Mouse (Mus musculus): ENCODE data around the gene Fcna. TPM values are rescaled to one million over a fixed set of nuclear protein-coding genes. Genes with fewer than 3 reads are reported as not detected.

The Fcna gene
- 3.5 and 3.8 TPM in 2 replicates for polyA plus RNA-seq (2015; fragmentation: Nextera tagmentation; extraction: Ambion mirVana)

DNA sequence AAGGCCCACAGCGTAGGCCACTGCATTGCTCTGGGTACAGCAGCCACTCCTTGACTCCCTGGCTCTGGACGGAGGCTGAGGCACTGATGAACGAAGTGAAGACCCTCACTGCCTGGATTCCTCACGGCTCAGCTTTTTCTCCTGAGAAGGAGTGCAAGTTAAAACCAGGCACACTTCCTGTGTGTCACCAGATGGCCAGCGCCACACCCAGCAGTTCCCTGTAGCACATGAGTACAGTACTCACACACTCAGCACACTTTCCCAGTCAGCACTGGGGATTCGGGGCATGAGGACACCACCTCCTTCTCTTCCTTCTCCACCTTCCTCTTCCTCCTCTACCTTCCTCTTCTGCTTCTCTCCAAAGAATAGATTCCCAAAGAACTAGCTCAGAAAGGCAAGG lies at the start of gene Fcna:
TSS of gene Fcna (minus strand) at position 220 of the 400 bp plus-strand sequence.
- WGBS: 72% methylated on average over 6 of the region's 6 CpGs
- DNase-seq (ENCODE audit: low spot score) (no peak), ATAC-seq (ENCODE audit: low FRiP score, low TSS enrichment) (no peak)
- TF ChIP-seq EP300 (optimal IDR thresholded peaks at IDR 0.05): no peak
- no peak for TF ChIP-seq CTCF (IDR thresholded peaks at IDR 0.05; ENCODE audit: low read depth)
- no peak within 1 kb of the TSS for H3K9ac ChIP-seq (ENCODE audit: low read length)
- H3K4me2 ChIP-seq (replicated peaks; ENCODE audit: low read depth): no peak within 1 kb of the TSS
- H3K27me3 ChIP-seq (ENCODE audit: control insufficient read depth, insufficient read depth, low read length): no peaks in the 10 kb centered on the region
- no peak within 1 kb of the TSS for H3K4me3 ChIP-seq (ENCODE audit: low read depth, low read length)
- no peak within 1 kb of the TSS for H3K27ac ChIP-seq (replicated peaks)
- no peaks in the 10 kb centered on the region for H3K9me3 ChIP-seq (ENCODE audit: control insufficient read depth, low read length)
- no peaks in the 10 kb centered on the region for H3K4me1 ChIP-seq (replicated peaks; ENCODE audit: control insufficient read depth, insufficient read depth)
- no peaks in the 10 kb centered on the region for H3K36me3 ChIP-seq (ENCODE audit: control insufficient read depth, insufficient read depth, low read length)

DNA sequence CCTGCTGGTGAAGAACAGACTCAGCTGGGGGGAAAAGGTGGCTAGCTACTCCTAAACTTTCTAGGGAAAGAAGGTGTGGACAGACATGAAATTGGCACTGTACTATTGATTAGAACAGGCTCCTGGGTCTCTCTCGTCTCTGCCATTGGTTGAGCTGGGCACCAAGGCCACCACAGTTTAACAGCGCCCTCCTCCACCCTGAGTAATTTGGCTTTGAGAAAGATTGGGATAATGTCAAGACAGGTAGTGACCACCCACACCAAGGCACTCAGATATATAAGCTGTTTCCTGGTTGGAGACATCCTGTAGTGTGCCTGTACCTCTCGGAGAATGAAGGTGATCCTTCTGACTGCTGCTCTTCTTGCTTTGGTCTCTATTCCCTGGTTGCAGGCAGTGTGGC lies 48.7 kb upstream of the Fcna start, which contains the start of gene Lcn6:
TSS of gene Lcn6 (plus strand) at position 301 of the 400 bp plus-strand sequence.
- Histone ChIP-seq H3K27ac (replicated peaks) (no peak within 1 kb of the TSS), H3K4me3 (ENCODE audit: low read depth, low read length) (no peak within 1 kb of the TSS), H3K9me3 (ENCODE audit: control insufficient read depth, low read length) (no peaks in the 10 kb centered on the region), H3K9ac (ENCODE audit: low read length) (no peak within 1 kb of the TSS), H3K4me2 (replicated peaks; ENCODE audit: low read depth) (no peak within 1 kb of the TSS), H3K36me3 (ENCODE audit: control insufficient read depth, insufficient read depth, low read length) (no peaks in the 10 kb centered on the region), H3K4me1 (replicated peaks; ENCODE audit: control insufficient read depth, insufficient read depth) (no peaks in the 10 kb centered on the region), H3K27me3 (ENCODE audit: control insufficient read depth, insufficient read depth, low read length) (no peaks in the 10 kb centered on the region)
- DNase-seq (ENCODE audit: low spot score) (no peak), ATAC-seq (ENCODE audit: low FRiP score, low TSS enrichment) (no peak)
- no peak for TF ChIP-seq EP300 (optimal IDR thresholded peaks at IDR 0.05)
- no peak for TF ChIP-seq CTCF (IDR thresholded peaks at IDR 0.05; ENCODE audit: low read depth)
- 84% methylated on average over 3 of the region's 3 CpGs for WGBS

DNA sequence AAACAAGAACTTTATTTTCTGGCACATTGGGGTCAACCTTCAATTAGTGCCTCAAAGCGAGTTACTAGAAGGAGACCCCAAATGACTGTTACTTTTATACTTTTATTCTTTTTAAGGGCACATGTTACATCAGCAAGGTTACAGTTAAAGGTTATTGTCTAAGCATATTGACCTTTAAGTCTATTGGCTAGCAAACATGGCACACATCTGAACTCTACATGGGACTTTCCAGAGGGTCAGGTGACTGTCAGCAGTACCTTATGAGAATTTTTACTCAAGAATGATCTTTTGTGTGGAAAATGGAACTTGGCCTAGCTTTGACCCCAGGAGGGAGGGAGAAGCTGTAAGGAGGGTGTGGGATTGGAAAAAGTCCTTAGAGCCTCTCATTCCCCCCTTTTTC lies 38.7 kb upstream of the Fcna start:
- no peak for DNase-seq (ENCODE audit: low spot score)
- no peak for ATAC-seq (ENCODE audit: low FRiP score, low TSS enrichment)
- TF ChIP-seq CTCF (IDR thresholded peaks at IDR 0.05; ENCODE audit: low read depth) (no peak), EP300 (optimal IDR thresholded peaks at IDR 0.05) (no peak)

DNA sequence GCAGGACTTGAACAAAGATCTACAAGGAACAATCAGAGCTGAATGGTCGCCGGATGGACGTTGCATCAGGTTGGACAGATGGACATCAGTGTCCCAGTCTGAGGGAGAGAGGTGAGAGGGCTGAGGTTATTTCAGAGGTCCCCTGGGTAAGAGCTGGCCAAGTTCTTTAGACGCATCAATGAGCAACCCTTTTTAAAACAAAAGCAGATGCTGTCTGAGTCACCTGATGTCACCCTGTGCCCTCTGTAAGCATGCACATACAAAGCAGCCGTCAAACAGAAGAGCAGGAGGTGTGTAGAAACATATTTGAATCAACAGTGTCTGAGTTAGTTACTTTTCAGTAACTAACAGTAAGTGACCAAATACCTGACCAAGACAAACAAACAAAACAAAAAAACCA lies 36.3 kb upstream of the Fcna start:
- ATAC-seq (ENCODE audit: low FRiP score, low TSS enrichment): no peak
- H3K9ac ChIP-seq (ENCODE audit: low read length): no peak overlapping the region
- no peaks in the 10 kb centered on the region for H3K4me1 ChIP-seq (replicated peaks; ENCODE audit: control insufficient read depth, insufficient read depth)
- TF ChIP-seq CTCF (IDR thresholded peaks at IDR 0.05; ENCODE audit: low read depth) (no peak), EP300 (optimal IDR thresholded peaks at IDR 0.05) (no peak)
- H3K9me3 ChIP-seq (ENCODE audit: control insufficient read depth, low read length): no peaks in the 10 kb centered on the region
- H3K4me2 ChIP-seq (replicated peaks; ENCODE audit: low read depth): no peak overlapping the region
- H3K4me3 ChIP-seq (ENCODE audit: low read depth, low read length): no peak overlapping the region
- 76% methylated on average over 5 of the region's 5 CpGs for WGBS
- H3K36me3 ChIP-seq (ENCODE audit: control insufficient read depth, insufficient read depth, low read length): no peaks in the 10 kb centered on the region
- H3K27ac ChIP-seq (replicated peaks): no peak overlapping the region
- H3K27me3 ChIP-seq (ENCODE audit: control insufficient read depth, insufficient read depth, low read length): no peaks in the 10 kb centered on the region
- no peak for DNase-seq (ENCODE audit: low spot score)

More for the DNA sequence above, 38.7 kb upstream of the Fcna start:
- Histone ChIP-seq H3K27ac (replicated peaks) (no peak overlapping the region), H3K36me3 (ENCODE audit: control insufficient read depth, insufficient read depth, low read length) (no peaks in the 10 kb centered on the region), H3K9ac (ENCODE audit: low read length) (no peak overlapping the region), H3K4me1 (replicated peaks; ENCODE audit: control insufficient read depth, insufficient read depth) (no peaks in the 10 kb centered on the region), H3K9me3 (ENCODE audit: control insufficient read depth, low read length) (no peaks in the 10 kb centered on the region), H3K27me3 (ENCODE audit: control insufficient read depth, insufficient read depth, low read length) (no peaks in the 10 kb centered on the region), H3K4me3 (ENCODE audit: low read depth, low read length) (no peak overlapping the region), H3K4me2 (replicated peaks; ENCODE audit: low read depth) (no peak overlapping the region)
- WGBS: 62% methylated on average over 1 of the region's 1 CpGs

DNA sequence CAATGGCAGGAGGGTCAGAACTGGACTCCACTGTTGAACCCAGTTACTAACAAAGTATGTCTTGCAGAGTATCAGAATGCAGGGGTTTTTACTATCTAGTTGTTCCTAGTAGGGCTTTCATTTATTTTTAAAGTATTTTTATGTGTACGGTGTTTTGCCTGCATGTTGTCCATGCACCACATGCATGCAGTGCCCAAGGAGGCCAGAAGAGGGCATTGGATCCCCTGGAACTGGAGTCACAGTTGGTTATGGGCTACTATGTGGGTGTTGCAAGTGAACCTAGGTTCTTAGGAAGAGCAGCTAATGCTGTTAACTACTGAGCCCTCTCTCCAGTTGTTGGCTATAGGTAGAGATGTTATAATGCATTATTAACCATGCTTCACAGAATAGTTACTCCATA lies 35.7 kb upstream of the Fcna start:
- Histone ChIP-seq H3K36me3 (ENCODE audit: control insufficient read depth, insufficient read depth, low read length) (no peaks in the 10 kb centered on the region), H3K9me3 (ENCODE audit: control insufficient read depth, low read length) (no peaks in the 10 kb centered on the region), H3K4me3 (ENCODE audit: low read depth, low read length) (no peak overlapping the region), H3K4me2 (replicated peaks; ENCODE audit: low read depth) (no peak overlapping the region), H3K27me3 (ENCODE audit: control insufficient read depth, insufficient read depth, low read length) (no peaks in the 10 kb centered on the region), H3K9ac (ENCODE audit: low read length) (no peak overlapping the region), H3K27ac (replicated peaks) (no peak overlapping the region), H3K4me1 (replicated peaks; ENCODE audit: control insufficient read depth, insufficient read depth) (no peaks in the 10 kb centered on the region)
- 72% methylated on average over 1 of the region's 1 CpGs for WGBS
- ATAC-seq (ENCODE audit: low FRiP score, low TSS enrichment) (no peak), DNase-seq (ENCODE audit: low spot score) (peak; percentile 60)
- no peak for TF ChIP-seq EP300 (optimal IDR thresholded peaks at IDR 0.05)
- peak; percentile 75 for TF ChIP-seq CTCF (IDR thresholded peaks at IDR 0.05; ENCODE audit: low read depth)

DNA sequence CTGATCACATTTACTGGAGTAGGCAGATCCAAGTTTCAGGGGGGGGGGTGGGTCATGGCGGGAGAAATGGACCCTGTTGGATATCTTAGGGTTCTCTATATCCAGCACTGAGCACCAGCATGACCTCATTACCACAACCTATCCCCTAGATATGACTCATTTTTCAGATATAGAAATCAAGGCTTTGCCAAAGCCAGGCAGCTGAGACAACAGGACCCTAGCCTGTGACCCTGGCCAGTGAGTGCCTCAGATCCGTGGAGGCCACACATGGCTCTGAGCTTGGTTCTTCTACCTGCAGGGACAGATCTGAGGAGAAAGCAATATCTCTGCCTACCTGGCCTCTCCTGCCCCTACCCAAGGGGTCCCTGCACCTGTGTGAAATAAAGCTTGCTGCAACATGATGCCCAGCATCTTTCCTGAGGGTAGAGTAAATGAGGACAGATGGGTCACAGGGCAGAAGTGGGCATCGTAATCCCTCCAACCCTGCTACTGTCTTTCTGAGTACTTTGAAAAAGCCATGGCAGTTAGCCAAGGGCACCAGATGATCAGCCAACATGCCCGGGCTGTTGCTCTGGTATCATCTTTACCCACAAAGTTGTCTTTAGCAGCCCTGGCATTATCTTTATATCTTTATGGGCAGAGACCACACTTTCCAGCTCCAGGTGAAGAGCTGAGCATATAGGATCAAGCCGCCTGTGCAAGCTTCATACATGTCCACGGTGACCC lies 33.6 kb upstream of the Fcna start:
- no peaks in the 10 kb centered on the region for H3K27me3 ChIP-seq (ENCODE audit: control insufficient read depth, insufficient read depth, low read length)
- no peaks in the 10 kb centered on the region for H3K9me3 ChIP-seq (ENCODE audit: control insufficient read depth, low read length)
- no peak for TF ChIP-seq CTCF (IDR thresholded peaks at IDR 0.05; ENCODE audit: low read depth)
- TF ChIP-seq EP300 (optimal IDR thresholded peaks at IDR 0.05): no peak
- H3K36me3 ChIP-seq (ENCODE audit: control insufficient read depth, insufficient read depth, low read length): no peaks in the 10 kb centered on the region
- no peak overlapping the region for H3K9ac ChIP-seq (ENCODE audit: low read length)
- H3K27ac ChIP-seq (replicated peaks): no peak overlapping the region
- ATAC-seq (ENCODE audit: low FRiP score, low TSS enrichment): no peak
- no peaks in the 10 kb centered on the region for H3K4me1 ChIP-seq (replicated peaks; ENCODE audit: control insufficient read depth, insufficient read depth)
- whole genome bisulfite sequencing: 79% methylated on average over 6 of the region's 6 CpGs
- no peak overlapping the region for H3K4me3 ChIP-seq (ENCODE audit: low read depth, low read length)
- H3K4me2 ChIP-seq (replicated peaks; ENCODE audit: low read depth): no peak overlapping the region
- no peak for DNase-seq (ENCODE audit: low spot score)
